Mouse (Mus musculus): ENCODE results near the gene Rassf2. TPM values are rescaled to one million over a fixed set of nuclear protein-coding genes. Genes with fewer than 3 reads are reported as not detected.
A peak's percentile ranks its signal among the peaks of the same experiment; 100 is the strongest.

Gene Rassf2
- polyA plus RNA-seq, 1 experiment: 18.5 TPM

- peaks cover 29% of the 10 kb centered on the region for H3K4me1 ChIP-seq (ENCODE audit: control insufficient read depth, insufficient read depth, insufficient read length, low read length)
- H3K27ac ChIP-seq (replicated peaks; ENCODE audit: low read depth, low read length): peak overlapping the region; percentile 79
- H3K4me3 ChIP-seq (ENCODE audit: insufficient read depth, low read depth, low read length): no peak overlapping the region
Observed at GRCm38 (mm10) chr2:132022621-132023020, 7.4 kb downstream of the Rassf2 start.

GRCm38 (mm10) chr2:132021616-132022015 is 8.4 kb downstream of the Rassf2 start:
- peaks cover 29% of the 10 kb centered on the region for H3K4me1 ChIP-seq (ENCODE audit: control insufficient read depth, insufficient read depth, insufficient read length, low read length)
- H3K4me3 ChIP-seq (ENCODE audit: insufficient read depth, low read depth, low read length): no peak overlapping the region
- peak overlapping the region; percentile 72 for H3K27ac ChIP-seq (replicated peaks; ENCODE audit: low read depth, low read length)

- H3K4me3 ChIP-seq (ENCODE audit: insufficient read depth, low read depth, low read length): 0 out of 2 replicates have a peak overlapping the region, but pooled peaks have one; percentile 26
Observed at GRCm38 (mm10) chr2:132020991-132021541, 9.0 kb downstream of the Rassf2 start.

GRCm38 (mm10) chr2:132020420-132020819 is 9.6 kb downstream of the Rassf2 start:
- peak overlapping the region; percentile 72 for H3K27ac ChIP-seq (replicated peaks; ENCODE audit: low read depth, low read length)
- peaks cover 29% of the 10 kb centered on the region for H3K4me1 ChIP-seq (ENCODE audit: control insufficient read depth, insufficient read depth, insufficient read length, low read length)
- peak overlapping the region; percentile 26 for H3K4me3 ChIP-seq (ENCODE audit: insufficient read depth, low read depth, low read length)

More at GRCm38 (mm10) chr2:132020991-132021541, 9.0 kb downstream of the Rassf2 start:
- H3K4me1 ChIP-seq (ENCODE audit: control insufficient read depth, insufficient read depth, insufficient read length, low read length): peaks cover 29% of the 10 kb centered on the region
- H3K27ac ChIP-seq (replicated peaks; ENCODE audit: low read depth, low read length): peak overlapping the region; percentile 72

GRCm38 (mm10) chr2:132019372-132019811 is 10.7 kb downstream of the Rassf2 start:
- Histone ChIP-seq H3K27ac (replicated peaks; ENCODE audit: low read depth, low read length) (peak overlapping the region; percentile 82), H3K4me1 (ENCODE audit: control insufficient read depth, insufficient read depth, insufficient read length, low read length) (peaks cover 26% of the 10 kb centered on the region), H3K4me3 (ENCODE audit: insufficient read depth, low read depth, low read length) (no peak overlapping the region)

- Histone ChIP-seq H3K4me3 (ENCODE audit: insufficient read depth, low read depth, low read length) (no peak overlapping the region), H3K27ac (replicated peaks; ENCODE audit: low read depth, low read length) (peak overlapping the region; percentile 82), H3K4me1 (ENCODE audit: control insufficient read depth, insufficient read depth, insufficient read length, low read length) (peaks cover 24% of the 10 kb centered on the region)
Observed at GRCm38 (mm10) chr2:132018156-132018555, 11.9 kb downstream of the Rassf2 start.

- no peak overlapping the region for H3K4me3 ChIP-seq (ENCODE audit: insufficient read depth, low read depth, low read length)
- peak overlapping the region; percentile 82; the same call in 1 of the 2 replicates for H3K27ac ChIP-seq (replicated peaks; ENCODE audit: low read depth, low read length)
- peaks cover 21% of the 10 kb centered on the region for H3K4me1 ChIP-seq (ENCODE audit: control insufficient read depth, insufficient read depth, insufficient read length, low read length)
Observed at GRCm38 (mm10) chr2:132017611-132018010, 12.4 kb downstream of the Rassf2 start.

- Histone ChIP-seq H3K4me1 (ENCODE audit: control insufficient read depth, insufficient read depth, insufficient read length, low read length) (peaks cover 10% of the 10 kb centered on the region), H3K27ac (replicated peaks; ENCODE audit: low read depth, low read length) (no peak overlapping the region), H3K4me3 (ENCODE audit: insufficient read depth, low read depth, low read length) (no peak overlapping the region)
Observed at GRCm38 (mm10) chr2:132016034-132016433, 14.0 kb downstream of the Rassf2 start.

GRCm38 (mm10) chr2:132013152-132013551 is 16.9 kb downstream of the Rassf2 start:
- Histone ChIP-seq H3K4me1 (ENCODE audit: control insufficient read depth, insufficient read depth, insufficient read length, low read length) (no peaks in the 10 kb centered on the region), H3K27ac (replicated peaks; ENCODE audit: low read depth, low read length) (no peak overlapping the region), H3K4me3 (ENCODE audit: insufficient read depth, low read depth, low read length) (no peak overlapping the region)

GRCm38 (mm10) chr2:132010781-132011180 is 19.3 kb downstream of the Rassf2 start:
- H3K4me1 ChIP-seq (ENCODE audit: control insufficient read depth, insufficient read depth, insufficient read length, low read length): peaks cover 6% of the 10 kb centered on the region; the same call in 1 of the 2 replicates

GRCm38 (mm10) chr2:132008186-132008585 is 21.9 kb downstream of the Rassf2 start:
- Histone ChIP-seq H3K4me3 (ENCODE audit: insufficient read depth, low read depth, low read length) (no peak overlapping the region), H3K4me1 (ENCODE audit: control insufficient read depth, insufficient read depth, insufficient read length, low read length) (peaks cover 6% of the 10 kb centered on the region; the same call in 1 of the 2 replicates), H3K27ac (replicated peaks; ENCODE audit: low read depth, low read length) (no peak overlapping the region; the same call in 1 of the 2 replicates)

More at GRCm38 (mm10) chr2:132010781-132011180, 19.3 kb downstream of the Rassf2 start:
- H3K27ac ChIP-seq (replicated peaks; ENCODE audit: low read depth, low read length): no peak overlapping the region
- H3K4me3 ChIP-seq (ENCODE audit: insufficient read depth, low read depth, low read length): no peak overlapping the region

- peaks cover 6% of the 10 kb centered on the region; the same call in 1 of the 2 replicates for H3K4me1 ChIP-seq (ENCODE audit: control insufficient read depth, insufficient read depth, insufficient read length, low read length)
- no peak overlapping the region for H3K4me3 ChIP-seq (ENCODE audit: insufficient read depth, low read depth, low read length)
- H3K27ac ChIP-seq (replicated peaks; ENCODE audit: low read depth, low read length): peak overlapping the region; percentile 68
Observed at GRCm38 (mm10) chr2:132007475-132007819, 22.6 kb downstream of the Rassf2 start.

- peaks cover 6% of the 10 kb centered on the region; the same call in 1 of the 2 replicates for H3K4me1 ChIP-seq (ENCODE audit: control insufficient read depth, insufficient read depth, insufficient read length, low read length)
- peak overlapping the region; percentile 12; the same call in 1 of the 2 replicates for H3K4me3 ChIP-seq (ENCODE audit: insufficient read depth, low read depth, low read length)
- H3K27ac ChIP-seq (replicated peaks; ENCODE audit: low read depth, low read length): peak overlapping the region; percentile 68
Observed at GRCm38 (mm10) chr2:132006561-132007474, 23.2 kb downstream of the Rassf2 start.

GRCm38 (mm10) chr2:132005445-132005844 is 24.6 kb downstream of the Rassf2 start:
- H3K4me3 ChIP-seq (ENCODE audit: insufficient read depth, low read depth, low read length): no peak overlapping the region
- peak overlapping the region; percentile 68 for H3K27ac ChIP-seq (replicated peaks; ENCODE audit: low read depth, low read length)
- peaks cover 6% of the 10 kb centered on the region; the same call in 1 of the 2 replicates for H3K4me1 ChIP-seq (ENCODE audit: control insufficient read depth, insufficient read depth, insufficient read length, low read length)

GRCm38 (mm10) chr2:132004495-132005136 is 25.4 kb downstream of the Rassf2 start:
- Histone ChIP-seq H3K4me3 (ENCODE audit: insufficient read depth, low read depth, low read length) (no peak overlapping the region), H3K4me1 (ENCODE audit: control insufficient read depth, insufficient read depth, insufficient read length, low read length) (peaks cover 6% of the 10 kb centered on the region; the same call in 1 of the 2 replicates), H3K27ac (replicated peaks; ENCODE audit: low read depth, low read length) (peak overlapping the region; percentile 68; the same call in 1 of the 2 replicates)

Measured in brown adipose tissue, adult 24 weeks (tissue).